Mouse (Mus musculus) C2C12 (cell line): ENCODE results near the gene Pold1.

ENCODE experiments used
- CEBPB ChIP-seq: IDR thresholded peaks from one replicate; pipeline ENCODE4 v1.6.1; 2011; ENCODE audit warnings: low read depth, mild to moderate bottlenecking, control low read depth, moderate library complexity
- CTCF ChIP-seq: IDR thresholded peaks from one replicate; pipeline ENCODE4 v1.5.1; 2011; ENCODE audit not compliant: control insufficient read depth, insufficient read depth, insufficient read length
- MAX ChIP-seq: IDR thresholded peaks from one replicate; pipeline ENCODE4 v1.6.1; 2011; ENCODE audit warnings: mild to moderate bottlenecking, control low read depth
- MYOD1 ChIP-seq: IDR thresholded peaks from one replicate; pipeline ENCODE4 v1.6.1; 2011; ENCODE audit warnings: low read depth; ENCODE audit not compliant: control insufficient read depth, insufficient read length
- USF1 ChIP-seq: IDR thresholded peaks from one replicate; pipeline ENCODE4 v1.6.1; 2011; ENCODE audit warnings: low read depth, mild to moderate bottlenecking, control low read depth, moderate library complexity

DNA sequence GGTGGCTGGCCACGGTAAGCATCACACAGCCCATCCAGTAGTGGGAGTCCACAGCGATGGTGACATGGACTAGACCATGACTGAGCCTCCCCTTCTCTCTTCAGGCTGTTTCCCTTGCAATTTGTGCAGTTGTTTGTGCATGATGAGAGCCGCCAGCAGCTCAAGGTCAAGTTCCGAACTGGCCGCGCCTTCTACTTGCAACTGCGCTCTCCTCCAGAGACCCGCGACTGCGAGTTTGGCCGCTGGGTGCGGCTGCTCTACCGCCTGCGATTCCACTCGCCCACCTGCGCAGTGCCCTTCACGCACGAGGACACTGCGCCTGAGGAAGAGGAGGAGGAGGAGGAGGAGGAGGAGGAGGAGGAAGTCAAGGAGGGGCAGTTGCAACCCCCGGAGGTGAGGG is 48.6 kb downstream of the Pold1 start:
- TF ChIP-seq CTCF = no peak
- TF ChIP-seq MAX = no peak
- no peak for TF ChIP-seq USF1
- TF ChIP-seq MYOD1 = no peak
- no peak for TF ChIP-seq CEBPB
